Mouse (Mus musculus): ENCODE measurements around the gene Sec61b. TPM values are rescaled to one million over a fixed set of nuclear protein-coding genes. Genes with fewer than 3 reads are reported as not detected.

Sec61b gene
- total and polyA plus RNA-seq, 2 experiments from 2014 or later = 233 to 254 TPM

- 96% methylated on average over 9 of the region's 9 CpGs for WGBS
- no peak for TF ChIP-seq CTCF (IDR thresholded peaks at IDR 0.05; ENCODE audit: low read depth)
- no peak for ATAC-seq
- peaks cover 35% of the 10 kb centered on the region for H3K36me3 ChIP-seq (ENCODE audit: insufficient read depth)
- no peak overlapping the region for H3K9ac ChIP-seq
- DNase-seq = no peak
- H3K9me3 ChIP-seq (ENCODE audit: low read length) = no peaks in the 10 kb centered on the region
- no peaks in the 10 kb centered on the region for H3K4me1 ChIP-seq (ENCODE audit: insufficient read depth)
- H3K27ac ChIP-seq (ENCODE audit: low read depth, low read length) = no peak overlapping the region
- no peak overlapping the region for H3K4me3 ChIP-seq (ENCODE audit: low read depth, low read length)
- no peak overlapping the region for H3K4me2 ChIP-seq (ENCODE audit: low read depth)
- no peaks in the 10 kb centered on the region for H3K27me3 ChIP-seq (ENCODE audit: insufficient read depth, low read length)
Observed at GRCm38 (mm10) chr4:47480576-47480975, 6.1 kb downstream of the Sec61b start.

- no peaks in the 10 kb centered on the region for H3K27me3 ChIP-seq (ENCODE audit: insufficient read depth, low read length)
- DNase-seq (no peak), ATAC-seq (no peak)
- H3K4me1 ChIP-seq (ENCODE audit: insufficient read depth) = no peaks in the 10 kb centered on the region
- no peaks in the 10 kb centered on the region for H3K9me3 ChIP-seq (ENCODE audit: low read length)
- no peak overlapping the region for H3K4me2 ChIP-seq (ENCODE audit: low read depth)
- 88% methylated on average over 6 of the region's 6 CpGs for WGBS
- H3K4me3 ChIP-seq (ENCODE audit: low read depth, low read length) = no peak overlapping the region
- H3K36me3 ChIP-seq (ENCODE audit: insufficient read depth) = no peaks in the 10 kb centered on the region
- H3K27ac ChIP-seq (ENCODE audit: low read depth, low read length) = no peak overlapping the region
- no peak for TF ChIP-seq CTCF (IDR thresholded peaks at IDR 0.05; ENCODE audit: low read depth)
- no peak overlapping the region for H3K9ac ChIP-seq
Observed at GRCm38 (mm10) chr4:47491243-47491642, 16.8 kb downstream of the Sec61b start.

GRCm38 (mm10) chr4:47492311-47493086, 18.0 kb downstream of the Sec61b start:
- no peaks in the 10 kb centered on the region for H3K9me3 ChIP-seq (ENCODE audit: low read length)
- H3K27me3 ChIP-seq (ENCODE audit: insufficient read depth, low read length) = no peaks in the 10 kb centered on the region
- no peak for TF ChIP-seq CTCF (IDR thresholded peaks at IDR 0.05; ENCODE audit: low read depth)
- no peak overlapping the region for H3K4me2 ChIP-seq (ENCODE audit: low read depth)
- no peak for DNase-seq
- H3K4me3 ChIP-seq (ENCODE audit: low read depth, low read length) = no peak overlapping the region
- no peaks in the 10 kb centered on the region for H3K36me3 ChIP-seq (ENCODE audit: insufficient read depth)
- ATAC-seq = no peak
- 48% methylated on average over 12 of the region's 12 CpGs for WGBS
- H3K9ac ChIP-seq = no peak overlapping the region
- H3K4me1 ChIP-seq (ENCODE audit: insufficient read depth) = no peaks in the 10 kb centered on the region
- no peak overlapping the region for H3K27ac ChIP-seq (ENCODE audit: low read depth, low read length)

- Histone ChIP-seq H3K27ac (ENCODE audit: low read depth, low read length) (no peak overlapping the region), H3K4me1 (ENCODE audit: insufficient read depth) (no peaks in the 10 kb centered on the region), H3K9me3 (ENCODE audit: low read length) (no peaks in the 10 kb centered on the region), H3K9ac (no peak overlapping the region), H3K4me2 (ENCODE audit: low read depth) (no peak overlapping the region), H3K36me3 (ENCODE audit: insufficient read depth) (no peaks in the 10 kb centered on the region), H3K27me3 (ENCODE audit: insufficient read depth, low read length) (no peaks in the 10 kb centered on the region), H3K4me3 (ENCODE audit: low read depth, low read length) (no peak overlapping the region)
- 88% methylated on average over 8 of the region's 8 CpGs for WGBS
- no peak for TF ChIP-seq CTCF (IDR thresholded peaks at IDR 0.05; ENCODE audit: low read depth)
- ATAC-seq (no peak), DNase-seq (no peak)
Observed at GRCm38 (mm10) chr4:47493456-47493855, 19.0 kb downstream of the Sec61b start.

GRCm38 (mm10) chr4:47494137-47494536, 19.7 kb downstream of the Sec61b start:
- Histone ChIP-seq H3K27ac (ENCODE audit: low read depth, low read length) (no peak overlapping the region), H3K4me2 (ENCODE audit: low read depth) (no peak overlapping the region), H3K9me3 (ENCODE audit: low read length) (no peaks in the 10 kb centered on the region), H3K9ac (no peak overlapping the region), H3K4me3 (ENCODE audit: low read depth, low read length) (no peak overlapping the region), H3K36me3 (ENCODE audit: insufficient read depth) (no peaks in the 10 kb centered on the region), H3K27me3 (ENCODE audit: insufficient read depth, low read length) (no peaks in the 10 kb centered on the region), H3K4me1 (ENCODE audit: insufficient read depth) (no peaks in the 10 kb centered on the region)
- no peak for DNase-seq
- 74% methylated on average over 1 of the region's 1 CpGs for WGBS
- no peak for ATAC-seq
- no peak for TF ChIP-seq CTCF (IDR thresholded peaks at IDR 0.05; ENCODE audit: low read depth)

GRCm38 (mm10) chr4:47494686-47495085, 20.2 kb downstream of the Sec61b start:
- WGBS = 72% methylated on average over 2 of the region's 2 CpGs
- Histone ChIP-seq H3K4me2 (ENCODE audit: low read depth) (no peak overlapping the region), H3K36me3 (ENCODE audit: insufficient read depth) (no peaks in the 10 kb centered on the region), H3K27me3 (ENCODE audit: insufficient read depth, low read length) (no peaks in the 10 kb centered on the region), H3K27ac (ENCODE audit: low read depth, low read length) (no peak overlapping the region), H3K4me1 (ENCODE audit: insufficient read depth) (no peaks in the 10 kb centered on the region), H3K9ac (no peak overlapping the region), H3K9me3 (ENCODE audit: low read length) (no peaks in the 10 kb centered on the region), H3K4me3 (ENCODE audit: low read depth, low read length) (no peak overlapping the region)
- no peak for TF ChIP-seq CTCF (IDR thresholded peaks at IDR 0.05; ENCODE audit: low read depth)
- no peak for DNase-seq
- ATAC-seq = no peak

- no peaks in the 10 kb centered on the region for H3K4me1 ChIP-seq (ENCODE audit: insufficient read depth)
- TF ChIP-seq CTCF (IDR thresholded peaks at IDR 0.05; ENCODE audit: low read depth) = no peak
- H3K4me2 ChIP-seq (ENCODE audit: low read depth) = no peak overlapping the region
- 77% methylated on average over 7 of the region's 7 CpGs for WGBS
- no peak overlapping the region for H3K4me3 ChIP-seq (ENCODE audit: low read depth, low read length)
- H3K9me3 ChIP-seq (ENCODE audit: low read length) = no peaks in the 10 kb centered on the region
- H3K27me3 ChIP-seq (ENCODE audit: insufficient read depth, low read length) = no peaks in the 10 kb centered on the region
- ATAC-seq (no peak), DNase-seq (no peak)
- no peak overlapping the region for H3K27ac ChIP-seq (ENCODE audit: low read depth, low read length)
- H3K9ac ChIP-seq = no peak overlapping the region
- H3K36me3 ChIP-seq (ENCODE audit: insufficient read depth) = no peaks in the 10 kb centered on the region
Observed at GRCm38 (mm10) chr4:47497811-47498385, 23.4 kb downstream of the Sec61b start.
